Mouse (Mus musculus) hindbrain, postnatal 0 days (tissue): ENCODE measurements around the gene Cd109. TPM values are rescaled to one million over a fixed set of nuclear protein-coding genes. Genes with fewer than 3 reads are reported as not detected.
A peak's percentile ranks its signal among the peaks of the same experiment; 100 is the strongest.

Source experiments
- ATAC-seq: fragments of 200-750 bp; cut with Nextera tagmentation; 2 replicates; pipeline ENCODE4 v1.8.0; 2017; ENCODE audit warnings: mild to moderate bottlenecking, moderate TSS enrichment, moderate library complexity
- DNase-seq: peaks from one replicate; pipeline ENCODE4 v3.0.0-alpha.2; 2015; ENCODE audit warnings: low spot score
- H3K27ac ChIP-seq: fragments of 300-500 bp; sonication (generic); 2 replicates; pipeline ENCODE4 v1.5.1; 2014; ENCODE audit warnings: mild to moderate bottlenecking
- H3K27me3 ChIP-seq: fragments of 300-500 bp; sonication (generic); 2 replicates; pipeline ENCODE4 v1.6.1; 2014; ENCODE audit warnings: low read length, mixed read lengths; ENCODE audit not compliant: insufficient read depth
- H3K36me3 ChIP-seq: fragments of 300-500 bp; sonication (generic); 2 replicates; pipeline ENCODE4 v1.6.1; 2014; ENCODE audit warnings: low read length, mixed read lengths; ENCODE audit not compliant: insufficient read depth
- H3K4me1 ChIP-seq: fragments of 300-500 bp; sonication (generic); 2 replicates; pipeline ENCODE4 v1.6.1; 2014; ENCODE audit warnings: antibody characterized with exemption, low read length, mixed read lengths; ENCODE audit not compliant: insufficient read depth
- H3K4me2 ChIP-seq: fragments of 300-500 bp; sonication (generic); 2 replicates; pipeline ENCODE4 v1.6.1; 2014; ENCODE audit warnings: low read depth, mild to moderate bottlenecking, low read length, moderate library complexity, mixed read lengths
- H3K4me3 ChIP-seq: fragments of 300-500 bp; sonication (generic); 2 replicates; pipeline ENCODE4 v1.5.1; 2014; ENCODE audit warnings: low read length
- H3K9ac ChIP-seq: fragments of 300-500 bp; sonication (generic); replicated peaks from 2 replicates; pipeline ENCODE4 v1.6.1; 2014; ENCODE audit warnings: mild to moderate bottlenecking, low read length, moderate library complexity, mixed read lengths
- H3K9me3 ChIP-seq: fragments of 300-500 bp; sonication (generic); 2 replicates; pipeline ENCODE4 v1.6.1; 2016; ENCODE audit warnings: low read length, mixed read lengths
- CTCF ChIP-seq: IDR thresholded peaks from 2 replicates; pipeline ENCODE4 v1.5.1; 2016; ENCODE audit warnings: antibody characterized with exemption, control low read depth, low read depth
- WGBS: fragments of 180-500 bp; shearing (Covaris S2); extraction: QIAGEN DNeasy Blood & Tissue Kit; methylation state at CpG from one replicate; pipeline ENCODE4 v1.1.7; 2014; 5-methylcytosine and 5-hydroxymethylcytosine counted together
- polyA plus RNA-seq: library from polyadenylated mRNA; unstranded; fragments of >200 nt; fragmentation: Nextera tagmentation; extraction: Ambion mirVana; gene quantifications from 2 replicates; pipeline ENCODE4 v1.2.1, GENCODE M21; 2015
- total RNA-seq: library from RNA; depleted of rRNA; stranded (reverse); fragments of >200 nt; gene quantifications from 2 replicates; pipeline ENCODE4 v1.2.3, GENCODE M21; 2014; rRNA removed

The Cd109 gene
- total RNA-seq (2.1 and 3.2 TPM in 2 replicates), polyA plus RNA-seq (1.3 and 1.7 TPM in 2 replicates)

DNA sequence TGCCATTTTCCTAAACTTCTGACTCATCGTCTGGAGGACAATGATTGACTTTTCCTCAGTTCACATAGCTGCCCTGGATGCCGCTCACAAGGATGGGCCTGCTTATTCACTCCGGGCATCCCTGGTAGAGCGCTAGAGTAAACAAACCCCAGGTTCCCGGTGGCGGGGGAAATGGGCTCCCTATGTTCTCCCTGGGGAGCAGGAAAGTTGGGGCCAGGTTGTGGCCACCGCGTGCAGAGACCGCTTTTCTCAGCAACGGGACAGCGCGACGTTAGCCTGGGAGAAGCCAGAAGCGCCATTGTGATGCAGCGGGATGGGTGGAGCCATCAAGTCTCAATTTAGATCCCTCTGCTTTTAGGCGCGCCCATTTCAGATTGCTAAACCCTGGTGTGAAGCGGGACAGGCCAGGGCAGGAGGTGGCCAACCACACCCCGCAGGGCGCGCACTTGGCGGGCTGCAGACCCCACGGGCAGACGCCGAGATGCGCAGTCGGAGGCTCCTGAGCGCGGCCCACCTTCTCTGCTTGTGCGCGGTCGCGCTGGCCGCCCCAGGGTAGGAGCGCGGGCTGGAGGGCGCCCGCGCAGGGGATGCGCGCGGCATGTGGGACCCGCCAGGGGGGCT is at the start of gene Cd109:
Gene Cd109, plus strand, starts transcription at position 146 of the 621 bp plus-strand sequence.
- ATAC-seq (peak; percentile 68), DNase-seq (peak; percentile 34)
- H3K27me3 ChIP-seq = no peaks in the 10 kb centered on the region
- peak within 1 kb of the TSS; percentile 55 for H3K9ac ChIP-seq
- no peaks in the 10 kb centered on the region for H3K36me3 ChIP-seq
- H3K4me2 ChIP-seq = peak within 1 kb of the TSS; percentile 100
- WGBS = under 1% methylated on average over 43 of the region's 43 CpGs
- no peak for TF ChIP-seq CTCF
- H3K27ac ChIP-seq = no peak within 1 kb of the TSS
- H3K4me3 ChIP-seq = peak within 1 kb of the TSS; percentile 66
- H3K4me1 ChIP-seq = no peaks in the 10 kb centered on the region
- H3K9me3 ChIP-seq = no peaks in the 10 kb centered on the region

DNA sequence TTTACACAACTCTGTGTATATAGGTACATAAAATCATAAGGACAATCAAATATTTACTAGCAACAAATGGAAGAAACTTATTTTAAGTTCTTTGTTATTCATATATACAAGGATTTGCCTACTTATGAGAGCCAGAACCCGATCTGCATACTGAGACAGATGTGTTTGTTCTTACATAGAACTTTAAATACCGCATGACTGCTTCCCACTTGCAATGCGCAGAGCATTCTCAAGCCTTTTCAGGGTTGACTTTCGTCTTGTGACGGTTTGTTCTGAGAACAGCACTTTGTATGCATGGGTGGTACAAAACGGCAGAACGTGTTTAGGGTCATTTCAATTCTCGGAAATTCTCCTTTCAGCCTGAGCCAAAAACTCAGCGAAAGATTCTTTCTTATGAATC is 45.4 kb upstream of the Cd109 start:
- H3K4me1 ChIP-seq = no peaks in the 10 kb centered on the region
- peaks cover 12% of the 10 kb centered on the region for H3K36me3 ChIP-seq
- no peaks in the 10 kb centered on the region for H3K27me3 ChIP-seq
- WGBS = 77% methylated on average over 9 of the region's 9 CpGs
- H3K4me3 ChIP-seq = no peak overlapping the region
- ATAC-seq (peak; percentile 62; the same call in 1 of the 2 replicates), DNase-seq (peak; percentile 33)
- TF ChIP-seq CTCF = no peak
- H3K9ac ChIP-seq = no peak overlapping the region
- 0 out of 2 replicates have a peak overlapping the region, but pooled peaks have one; percentile 32 for H3K27ac ChIP-seq
- no peaks in the 10 kb centered on the region for H3K9me3 ChIP-seq
- no peak overlapping the region for H3K4me2 ChIP-seq

DNA sequence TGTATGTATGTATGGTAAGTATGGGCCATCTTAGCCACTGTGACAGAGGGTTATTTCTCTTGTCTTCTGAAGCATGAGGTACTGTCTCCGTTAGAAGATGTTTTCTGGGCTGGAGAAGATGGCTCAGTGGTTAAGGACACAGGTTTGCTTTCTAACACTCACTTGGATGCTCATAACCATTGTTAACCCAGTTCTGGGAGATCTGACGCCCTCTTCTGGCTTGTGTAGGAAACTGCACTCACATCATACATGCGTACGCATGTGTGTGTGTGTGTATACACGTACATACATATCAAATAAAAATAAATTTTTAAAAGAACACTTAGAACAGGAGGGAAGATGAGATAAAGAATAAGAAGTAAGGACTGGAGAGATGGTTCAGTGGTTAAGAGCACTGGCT is 38.9 kb upstream of the Cd109 start:
- 91% methylated on average over 5 of the region's 5 CpGs for WGBS
- Histone ChIP-seq H3K27ac (no peak overlapping the region), H3K27me3 (no peaks in the 10 kb centered on the region), H3K4me1 (no peaks in the 10 kb centered on the region), H3K9ac (no peak overlapping the region), H3K4me3 (no peak overlapping the region), H3K4me2 (no peak overlapping the region), H3K9me3 (no peaks in the 10 kb centered on the region), H3K36me3 (peaks cover 6% of the 10 kb centered on the region; the same call in 1 of the 2 replicates)
- peak; percentile 22 for TF ChIP-seq CTCF
- no peak for ATAC-seq
- DNase-seq = no peak

DNA sequence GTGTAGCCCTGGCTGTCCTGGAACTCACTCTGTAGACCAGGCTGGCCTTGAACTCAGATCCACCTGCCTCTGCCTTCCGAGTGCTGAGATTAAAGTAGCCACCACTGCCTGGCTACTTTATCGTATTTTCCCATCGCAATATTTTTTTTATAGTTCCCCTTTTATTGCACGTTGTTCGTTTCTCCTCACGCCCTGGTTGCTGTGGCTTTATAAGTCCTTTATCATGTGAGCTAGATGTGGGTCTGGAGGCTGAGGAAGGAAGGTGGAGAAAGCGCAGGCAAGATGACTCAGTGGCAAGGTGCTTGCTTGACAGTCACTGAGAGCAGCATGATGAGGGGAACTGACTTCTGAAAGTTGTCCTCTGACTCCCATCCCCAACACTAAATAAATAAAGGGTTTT is 36.5 kb upstream of the Cd109 start:
- TF ChIP-seq CTCF = no peak
- no peak for ATAC-seq
- Histone ChIP-seq H3K36me3 (peaks cover 6% of the 10 kb centered on the region; the same call in 1 of the 2 replicates), H3K9ac (no peak overlapping the region), H3K27ac (no peak overlapping the region), H3K27me3 (no peaks in the 10 kb centered on the region), H3K9me3 (no peaks in the 10 kb centered on the region), H3K4me3 (no peak overlapping the region), H3K4me1 (no peaks in the 10 kb centered on the region), H3K4me2 (no peak overlapping the region)
- 97% methylated on average over 7 of the region's 7 CpGs for WGBS
- no peak for DNase-seq

GRCm38 (mm10) chr9:78579644-78580396 is 35.5 kb upstream of the Cd109 start:
- no peaks in the 10 kb centered on the region for H3K9me3 ChIP-seq
- no peak overlapping the region for H3K9ac ChIP-seq
- no peaks in the 10 kb centered on the region for H3K4me1 ChIP-seq
- H3K27me3 ChIP-seq = no peaks in the 10 kb centered on the region
- no peak overlapping the region for H3K27ac ChIP-seq
- WGBS = 49% methylated on average over 10 of the region's 10 CpGs
- 0 out of 2 replicates have a peak, but pooled peaks have one; percentile 7 for ATAC-seq
- DNase-seq = no peak
- no peak overlapping the region for H3K4me2 ChIP-seq
- no peak for TF ChIP-seq CTCF
- peaks cover 6% of the 10 kb centered on the region; the same call in 1 of the 2 replicates for H3K36me3 ChIP-seq
- no peak overlapping the region for H3K4me3 ChIP-seq

DNA sequence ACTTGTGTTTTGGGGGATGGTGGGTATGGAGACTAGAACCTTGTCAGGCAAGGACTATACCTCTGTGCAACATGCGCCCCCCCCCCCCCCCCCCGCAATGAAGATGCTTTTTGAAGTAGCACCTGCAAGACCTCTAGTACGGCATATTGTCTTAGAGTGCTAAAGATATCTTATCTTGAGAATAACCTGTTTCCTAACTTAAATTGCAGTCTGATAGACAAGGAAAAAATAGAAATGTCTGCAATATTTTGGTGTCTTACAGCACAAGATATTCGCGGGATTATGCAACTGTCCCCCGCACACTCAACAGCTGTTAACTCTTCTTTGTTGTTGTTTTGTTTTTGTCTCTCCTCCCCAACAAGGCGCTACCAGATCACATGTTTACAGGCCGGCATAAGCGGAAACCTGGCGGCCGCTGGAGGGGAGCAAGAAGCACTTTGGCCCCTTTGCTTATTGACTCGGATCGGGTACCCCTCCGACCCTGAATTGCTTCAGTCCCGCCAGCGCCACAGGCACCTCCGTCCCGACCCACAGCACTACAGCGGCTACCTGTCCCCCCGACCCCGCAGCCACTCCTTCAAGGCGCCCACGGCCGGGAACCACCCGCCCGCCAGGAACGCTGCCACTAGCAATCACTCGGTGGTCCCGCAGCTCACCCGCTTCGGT is 28.0 kb upstream of the Cd109 start:
- DNase-seq (peak; percentile 55), ATAC-seq (peak; percentile 72; the same call in 1 of the 2 replicates)
- no peaks in the 10 kb centered on the region for H3K4me1 ChIP-seq
- 1% methylated on average over 30 of the region's 31 CpGs for WGBS
- no peaks in the 10 kb centered on the region for H3K9me3 ChIP-seq
- peak overlapping the region; percentile 71 for H3K9ac ChIP-seq
- no peaks in the 10 kb centered on the region for H3K36me3 ChIP-seq
- peak overlapping the region; percentile 78; the same call in 1 of the 2 replicates for H3K27ac ChIP-seq
- peak overlapping the region; percentile 66 for H3K4me2 ChIP-seq
- H3K4me3 ChIP-seq = peak overlapping the region; percentile 71
- no peak for TF ChIP-seq CTCF
- H3K27me3 ChIP-seq = no peaks in the 10 kb centered on the region
